Mouse (Mus musculus) hindbrain, embryonic 11.5 days (tissue): ENCODE measurements around the gene A330070K13Rik. TPM values are rescaled to one million over a fixed set of nuclear protein-coding genes. Genes with fewer than 3 reads are reported as not detected.

Source experiments
- ATAC-seq: fragments of 200-750 bp; cut with Nextera tagmentation; 2 replicates; pipeline ENCODE4 v1.8.0; 2017; ENCODE audit warnings: mild to moderate bottlenecking, moderate TSS enrichment, moderate library complexity; ENCODE audit not compliant: low FRiP score
- DNase-seq: peaks from one replicate; pipeline ENCODE4 v3.0.0-alpha.2; 2015; ENCODE audit warnings: low spot score
- H3K27ac ChIP-seq: fragments of 300-500 bp; sonication (generic); 2 replicates; pipeline ENCODE4 v1.5.1; 2014; ENCODE audit warnings: mild to moderate bottlenecking, low read depth, low read length
- H3K27me3 ChIP-seq: fragments of 300-500 bp; sonication (generic); 2 replicates; pipeline ENCODE4 v1.6.1; 2014; ENCODE audit warnings: mild to moderate bottlenecking, low read length, moderate library complexity, mixed read lengths; ENCODE audit not compliant: control insufficient read depth, insufficient read depth
- H3K36me3 ChIP-seq: fragments of 300-500 bp; sonication (generic); 2 replicates; pipeline ENCODE4 v1.6.1; 2014; ENCODE audit warnings: mild to moderate bottlenecking, low read length, moderate library complexity, mixed read lengths; ENCODE audit not compliant: control insufficient read depth, insufficient read depth
- H3K4me1 ChIP-seq: fragments of 300-500 bp; sonication (generic); replicated peaks from 2 replicates; pipeline ENCODE4 v1.6.1; 2014; ENCODE audit warnings: low read length, mixed read lengths; ENCODE audit not compliant: control insufficient read depth, insufficient read depth
- H3K4me2 ChIP-seq: fragments of 300-500 bp; sonication (generic); replicated peaks from 2 replicates; pipeline ENCODE4 v1.6.1; 2014; ENCODE audit warnings: mild to moderate bottlenecking, low read depth, low read length
- H3K4me3 ChIP-seq: fragments of 300-500 bp; sonication (generic); 2 replicates; pipeline ENCODE4 v1.5.1; 2014; ENCODE audit warnings: low read depth, low read length
- H3K9ac ChIP-seq: fragments of 300-500 bp; sonication (generic); 2 replicates; pipeline ENCODE4 v1.6.1; 2014; ENCODE audit warnings: low read depth, low read length
- H3K9me3 ChIP-seq: fragments of 300-500 bp; sonication (generic); 2 replicates; pipeline ENCODE4 v1.6.1; 2016; ENCODE audit warnings: low read length; ENCODE audit not compliant: control insufficient read depth
- WGBS: fragments of 180-500 bp; shearing (Covaris S2); extraction: QIAGEN DNeasy Blood & Tissue Kit; methylation state at CpG from one replicate; pipeline ENCODE4 v1.1.7; 2014; 5-methylcytosine and 5-hydroxymethylcytosine counted together
- polyA plus RNA-seq: library from polyadenylated mRNA; unstranded; fragments of >200 nt; fragmentation: Nextera tagmentation; extraction: Ambion mirVana; gene quantifications from 2 replicates; pipeline ENCODE4 v1.2.1, GENCODE M21; 2014

A330070K13Rik gene
- polyA plus RNA-seq, 1 experiment from 2014 or later: not detected

- no peak overlapping the region for H3K4me3 ChIP-seq
- WGBS: 93% methylated on average over 15 of the region's 15 CpGs
- no peaks in the 10 kb centered on the region for H3K4me1 ChIP-seq
- no peak overlapping the region for H3K9ac ChIP-seq
- H3K27ac ChIP-seq: no peak overlapping the region
- no peak overlapping the region for H3K4me2 ChIP-seq
- no peaks in the 10 kb centered on the region for H3K27me3 ChIP-seq
- ATAC-seq (no peak), DNase-seq (no peak)
- H3K36me3 ChIP-seq: 0 out of 2 replicates have a peak, but pooled peaks cover 1% of the 10 kb centered on the region
- H3K9me3 ChIP-seq: no peaks in the 10 kb centered on the region
Measured at GRCm38 (mm10) chr5:130340656-130341055, 43.8 kb downstream of the A330070K13Rik start.

GRCm38 (mm10) chr5:130335462-130335861, 49.0 kb downstream of the A330070K13Rik start:
- 93% methylated on average over 4 of the region's 4 CpGs for WGBS
- H3K36me3 ChIP-seq: 0 out of 2 replicates have a peak, but pooled peaks cover 3% of the 10 kb centered on the region

GRCm38 (mm10) chr5:130333971-130334370, 50.5 kb downstream of the A330070K13Rik start:
- Histone ChIP-seq H3K9ac (no peak overlapping the region), H3K4me3 (no peak overlapping the region), H3K4me1 (no peaks in the 10 kb centered on the region), H3K9me3 (no peaks in the 10 kb centered on the region), H3K4me2 (no peak overlapping the region), H3K27me3 (no peaks in the 10 kb centered on the region), H3K36me3 (0 out of 2 replicates have a peak, but pooled peaks cover 3% of the 10 kb centered on the region), H3K27ac (no peak overlapping the region)
- DNase-seq (no peak), ATAC-seq (no peak)
- 96% methylated on average over 11 of the region's 11 CpGs for WGBS

More at GRCm38 (mm10) chr5:130335462-130335861, 49.0 kb downstream of the A330070K13Rik start:
- Histone ChIP-seq H3K9me3 (no peaks in the 10 kb centered on the region), H3K4me2 (no peak overlapping the region), H3K4me1 (no peaks in the 10 kb centered on the region), H3K9ac (no peak overlapping the region), H3K27me3 (no peaks in the 10 kb centered on the region), H3K4me3 (no peak overlapping the region), H3K27ac (no peak overlapping the region)
- ATAC-seq (no peak), DNase-seq (no peak)

- H3K27me3 ChIP-seq: no peaks in the 10 kb centered on the region
- no peak for DNase-seq
- H3K27ac ChIP-seq: no peak overlapping the region
- no peaks in the 10 kb centered on the region for H3K4me1 ChIP-seq
- H3K36me3 ChIP-seq: 0 out of 2 replicates have a peak, but pooled peaks cover 3% of the 10 kb centered on the region
- no peak overlapping the region for H3K4me3 ChIP-seq
- H3K4me2 ChIP-seq: no peak overlapping the region
- ATAC-seq: no peak
- WGBS: 91% methylated on average over 7 of the region's 7 CpGs
- no peaks in the 10 kb centered on the region for H3K9me3 ChIP-seq
- H3K9ac ChIP-seq: no peak overlapping the region
Measured at GRCm38 (mm10) chr5:130333566-130333965, 50.9 kb downstream of the A330070K13Rik start.

GRCm38 (mm10) chr5:130331206-130331605, 53.2 kb downstream of the A330070K13Rik start:
- Histone ChIP-seq H3K27me3 (no peaks in the 10 kb centered on the region), H3K9ac (no peak overlapping the region), H3K36me3 (0 out of 2 replicates have a peak, but pooled peaks cover 3% of the 10 kb centered on the region), H3K4me1 (no peaks in the 10 kb centered on the region), H3K4me3 (no peak overlapping the region), H3K4me2 (no peak overlapping the region), H3K27ac (no peak overlapping the region), H3K9me3 (no peaks in the 10 kb centered on the region)
- WGBS: 73% methylated on average over 4 of the region's 4 CpGs
- DNase-seq (no peak), ATAC-seq (no peak)

- Histone ChIP-seq H3K4me3 (no peak overlapping the region), H3K36me3 (0 out of 2 replicates have a peak, but pooled peaks cover 3% of the 10 kb centered on the region), H3K27ac (no peak overlapping the region), H3K9me3 (no peaks in the 10 kb centered on the region), H3K9ac (no peak overlapping the region), H3K4me2 (no peak overlapping the region), H3K27me3 (no peaks in the 10 kb centered on the region), H3K4me1 (no peaks in the 10 kb centered on the region)
- no peak for DNase-seq
- 93% methylated on average over 4 of the region's 4 CpGs for WGBS
- ATAC-seq: no peak
Measured at GRCm38 (mm10) chr5:130330801-130331200, 53.6 kb downstream of the A330070K13Rik start.

- DNase-seq: no peak
Measured at GRCm38 (mm10) chr5:130329889-130330288, 54.5 kb downstream of the A330070K13Rik start.

More at GRCm38 (mm10) chr5:130329889-130330288, 54.5 kb downstream of the A330070K13Rik start:
- no peak for ATAC-seq
- no peak overlapping the region for H3K4me2 ChIP-seq
- 89% methylated on average over 2 of the region's 2 CpGs for WGBS
- H3K36me3 ChIP-seq: no peaks in the 10 kb centered on the region
- H3K4me3 ChIP-seq: no peak overlapping the region
- no peaks in the 10 kb centered on the region for H3K27me3 ChIP-seq
- no peak overlapping the region for H3K9ac ChIP-seq
- no peaks in the 10 kb centered on the region for H3K4me1 ChIP-seq
- H3K27ac ChIP-seq: no peak overlapping the region
- H3K9me3 ChIP-seq: no peaks in the 10 kb centered on the region

Other genes with a start within 250 kb of the A330070K13Rik start
- gene Kctd7, start 239.8 kb downstream of the A330070K13Rik start, polyA plus RNA-seq: 5.7 and 6.6 TPM in 2 replicates
- 26.2 and 28.6 TPM in 2 replicates for gene Rabgef1, start 212.8 kb downstream of the A330070K13Rik start, polyA plus RNA-seq
- gene Tmem248, start 167.6 kb downstream of the A330070K13Rik start, polyA plus RNA-seq: 28.7 and 29.9 TPM in 2 replicates
- 75.3 and 76.0 TPM in 2 replicates for gene Sbds, start 129.1 kb downstream of the A330070K13Rik start, polyA plus RNA-seq
- 29.1 and 29.9 TPM in 2 replicates for gene Tyw1, start 129.0 kb downstream of the A330070K13Rik start, polyA plus RNA-seq
- 1.2 and 1.7 TPM in 2 replicates for gene Caln1, start 15.2 kb downstream of the A330070K13Rik start, polyA plus RNA-seq